9 mouse cellular contexts compared by ENCODE assay signal in the genomic region with DNA sequence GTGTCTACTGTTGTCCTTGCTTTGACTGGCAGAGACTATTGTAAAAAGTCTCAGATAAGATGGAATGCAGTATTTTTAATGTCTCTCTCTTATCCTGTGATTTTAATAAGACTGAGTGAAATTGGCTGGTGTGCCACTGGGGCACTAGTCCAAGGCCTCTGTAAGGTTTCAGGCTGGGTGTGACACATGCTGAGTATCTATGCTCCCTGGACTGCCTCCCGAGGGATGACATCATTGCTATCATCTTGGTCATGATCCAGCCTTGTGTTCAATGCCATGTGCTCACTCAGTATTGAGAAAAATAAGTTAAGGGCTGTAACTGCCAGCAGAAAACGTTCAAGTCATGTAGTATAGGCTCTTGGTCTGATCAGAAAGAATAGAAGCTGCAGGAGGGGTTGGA. TPM values are rescaled to one million over a fixed set of nuclear protein-coding genes. Genes with fewer than 3 reads are reported as not detected.
DNase-seq lines count a peak whose midpoint lies in the region; ATAC-seq and TF ChIP-seq lines count a peak whose summit lies in the region.
"Had no signal": no experiment of that assay in that cellular context is flagged by ENCODE, and none has a peak within 500 bp of the region (broad histone marks: within the 10 kb centered on the region; RNA-seq: fewer than 3 reads in every experiment).

No protein-coding gene starts in this region.

- no peak for TF ChIP-seq CTCF in lung, adult 2 months (IDR thresholded peaks at IDR 0.05; ENCODE audit: insufficient read depth, low read length)

- 29% methylated on average over 2 of the region's 2 CpGs for WGBS in lung, adult 2 months
- WGBS in hindbrain, embryonic 11.5 days, result 88% methylated on average over 2 of the region's 2 CpGs

- H3K4me2 ChIP-seq in hindbrain, embryonic 11.5 days (replicated peaks; ENCODE audit: low read depth, low read length), result no peak overlapping the region

- 0 out of 2 replicates have a peak, but pooled peaks cover 2% of the 10 kb centered on the region for H3K4me1 ChIP-seq in lung, adult 2 months (ENCODE audit: control insufficient read depth, insufficient read depth, low read length)
- H3K4me1 ChIP-seq in hindbrain, embryonic 11.5 days (replicated peaks; ENCODE audit: control insufficient read depth, insufficient read depth, low read length), result no peaks in the 10 kb centered on the region
- H3K4me1 ChIP-seq: megakaryocyte, embryonic 14.5 days had no signal

- H3K9ac ChIP-seq in hindbrain, embryonic 11.5 days (ENCODE audit: low read depth, low read length), result no peak overlapping the region

- no peaks in the 10 kb centered on the region for H3K27me3 ChIP-seq in hindbrain, embryonic 11.5 days (ENCODE audit: control insufficient read depth, insufficient read depth, low read length)
- H3K27me3 ChIP-seq: megakaryocyte, embryonic 14.5 days had no signal

- H3K9me3 ChIP-seq in hindbrain, embryonic 11.5 days (ENCODE audit: control insufficient read depth, low read length), result no peaks in the 10 kb centered on the region
- H3K9me3 ChIP-seq: megakaryocyte, embryonic 14.5 days had no signal

- intact Hi-C loops in gastrocnemius, postnatal 36 days (cut with DNase I), result no loop called here

- TF ChIP-seq POLR2A in lung, adult 2 months (IDR thresholded peaks at IDR 0.05; ENCODE audit: borderline replicate concordance, extremely low read depth, low read depth, low read length), result no peak

- no peak overlapping the region for H3K27ac ChIP-seq in hindbrain, embryonic 11.5 days (ENCODE audit: low read depth, low read length)

- no peak overlapping the region for H3K4me3 ChIP-seq in lung, adult 2 months (replicated peaks; ENCODE audit: extremely low read depth, low read depth, low read length)
- H3K4me3 ChIP-seq in hindbrain, embryonic 11.5 days (ENCODE audit: low read depth, low read length), result no peak overlapping the region
- H3K4me3 ChIP-seq: megakaryocyte, embryonic 14.5 days had no signal

- no peaks in the 10 kb centered on the region for H3K36me3 ChIP-seq in hindbrain, embryonic 11.5 days (ENCODE audit: control insufficient read depth, insufficient read depth, low read length)

- no peak for ATAC-seq in hindbrain, embryonic 11.5 days (ENCODE audit: low FRiP score)

- DNase-seq in left cerebral cortex, adult 18-20 months (ENCODE audit: low spot score in 2 of 2), result peak; percentile 24 to 36
- no peak for DNase-seq in left cerebral cortex, adult 11 months (ENCODE audit: low spot score)
- peak; percentile 69 for DNase-seq in adrenal gland, postnatal 25 days
- DNase-seq in gastrocnemius, postnatal 36 days, result peak; percentile 60 to 74
- DNase-seq in lung, adult 2 months, result peak; percentile 15
- peak; percentile 68 for DNase-seq in urinary bladder, postnatal 4 days (ENCODE audit: low spot score in 2 of 2)
- DNase-seq in right cerebral cortex, postnatal 14 days, result no peak
- no peak for DNase-seq in hindbrain, embryonic 11.5 days (ENCODE audit: low spot score)

RNA-seq across cellular contexts. Expression of a gene that starts 38.9 kb away (rescaled TPM):
- not detected for total RNA-seq in left cerebral cortex, adult 18-20 months (2021)
- not detected in 2 replicates for total RNA-seq in adrenal gland, postnatal 25 days (2021)
- not detected for total RNA-seq in gastrocnemius, postnatal 36 days (2021)
- polyA plus RNA-seq in lung, adult 2 months (2012; rRNA removed), result not detected in 2 replicates
- not detected in 2 replicates for polyA plus RNA-seq in hindbrain, embryonic 11.5 days (2014; fragmentation: Nextera tagmentation; extraction: Ambion mirVana)

Comparison
In these comparisons a context has a peak if more than half of its experiments do, and no peak if none do; other contexts are left out.
1. DNase-seq: peak in left cerebral cortex, adult 18-20 months (2 of 2), adrenal gland, postnatal 25 days (single experiment), gastrocnemius, postnatal 36 days (2 of 2), lung, adult 2 months (single experiment) and urinary bladder, postnatal 4 days (2 of 2); none in left cerebral cortex, adult 11 months (single experiment), right cerebral cortex, postnatal 14 days (single experiment) and hindbrain, embryonic 11.5 days (single experiment).